26 mouse cellular contexts compared by ENCODE assay signal in genomic region chr6:53897872-53898464, GRCm38 (mm10).
DNase-seq lines count a peak whose midpoint lies in the region; ATAC-seq and TF ChIP-seq lines count a peak whose summit lies in the region.
"Had no signal": no experiment of that assay in that cellular context is flagged by ENCODE, and none has a peak within 500 bp of the region (broad histone marks: within the 10 kb centered on the region; RNA-seq: fewer than 3 reads in every experiment).

No protein-coding gene starts in this region.

- peak overlapping the region; percentile 39; the same call in 1 of the 2 replicates for H3K27ac ChIP-seq in kidney, embryonic 14.5 days (ENCODE audit: low read depth, low read length)
- H3K27ac ChIP-seq in embryonic facial prominence, embryonic 14.5 days (replicated peaks; ENCODE audit: low read depth, low read length): 0 out of 2 replicates have a peak overlapping the region, but pooled peaks have one; percentile 18
- H3K27ac ChIP-seq in limb, embryonic 13.5 days: peak overlapping the region; percentile 28; the same call in 1 of the 2 replicates
- H3K27ac ChIP-seq: gastrocnemius, adult 2 months; liver, embryonic 15.5 days; lung, embryonic 15.5 days; stomach, postnatal 0 days had no signal

- H3K9ac ChIP-seq in kidney, embryonic 14.5 days (ENCODE audit: low read depth, low read length): no peak overlapping the region
- H3K9ac ChIP-seq in embryonic facial prominence, embryonic 14.5 days (ENCODE audit: low read depth, low read length): no peak overlapping the region
- H3K9ac ChIP-seq in limb, embryonic 13.5 days: no peak overlapping the region
- H3K9ac ChIP-seq: liver, embryonic 15.5 days; lung, embryonic 15.5 days had no signal

- intact Hi-C loops in left cerebral cortex, postnatal 10 days (cut with DNase I): no loop called here
- intact Hi-C loops in heart, postnatal 10 days (cut with DNase I): no loop called here

- peaks cover 10% of the 10 kb centered on the region for H3K4me1 ChIP-seq in kidney, embryonic 14.5 days (ENCODE audit: control insufficient read depth, insufficient read depth, low read length)
- peaks cover 4% of the 10 kb centered on the region; the same call in 1 of the 2 replicates for H3K4me1 ChIP-seq in embryonic facial prominence, embryonic 14.5 days (ENCODE audit: control insufficient read depth, insufficient read depth, low read length)
- peaks cover 39% of the 10 kb centered on the region for H3K4me1 ChIP-seq in limb, embryonic 13.5 days

- DNase-seq in kidney, adult 11 months: no peak
- DNase-seq in brain, embryonic 14.5 days (ENCODE audit: low read depth): peak; percentile 45
- DNase-seq in embryonic facial prominence, embryonic 14.5 days (ENCODE audit: low spot score): peak; percentile 56
- no peak for DNase-seq in adrenal gland, adult (ENCODE audit: inconsistent age in 2 of 2, low spot score in 1 of 2)
- DNase-seq in left cerebral cortex, postnatal 10 days (ENCODE audit: extremely low spot score in 1 of 2, low spot score in 2 of 2): no peak
- DNase-seq in heart, postnatal 10 days: no peak
- DNase-seq: adrenal gland, adult 8-10 months; cerebellum, adult 2 months; cerebellum, postnatal 25 days; gastrocnemius, adult 2 months; layer of hippocampus, adult 9-11 months; lung, postnatal 36 days; right cerebral cortex, postnatal 14 days; thymus, adult 2 months had no signal

- TF ChIP-seq POLR2A in brain, embryonic 14.5 days (IDR thresholded peaks at IDR 0.05; ENCODE audit: borderline replicate concordance, extremely low read depth, insufficient read depth, insufficient read length, poor library complexity, severe bottlenecking): no peak

- no peak overlapping the region for H3K4me3 ChIP-seq in kidney, embryonic 14.5 days (ENCODE audit: low read length)
- no peak overlapping the region for H3K4me3 ChIP-seq in embryonic facial prominence, embryonic 14.5 days (ENCODE audit: low read depth, low read length)
- H3K4me3 ChIP-seq in limb, embryonic 13.5 days: no peak overlapping the region
- H3K4me3 ChIP-seq: gastrocnemius, adult 2 months; liver, embryonic 15.5 days; lung, embryonic 15.5 days; megakaryocyte, embryonic 14.5 days; myocyte had no signal

- H3K9me3 ChIP-seq in kidney, embryonic 14.5 days (ENCODE audit: control insufficient read depth, low read length): no peaks in the 10 kb centered on the region
- H3K9me3 ChIP-seq in embryonic facial prominence, embryonic 14.5 days (ENCODE audit: control insufficient read depth, low read length): no peaks in the 10 kb centered on the region
- H3K9me3 ChIP-seq in limb, embryonic 13.5 days: no peaks in the 10 kb centered on the region
- H3K9me3 ChIP-seq: liver, embryonic 15.5 days; lung, embryonic 15.5 days; megakaryocyte, embryonic 14.5 days had no signal

- no peaks in the 10 kb centered on the region for H3K27me3 ChIP-seq in kidney, embryonic 14.5 days (ENCODE audit: control insufficient read depth, insufficient read depth, low read length)
- no peaks in the 10 kb centered on the region for H3K27me3 ChIP-seq in embryonic facial prominence, embryonic 14.5 days (replicated peaks; ENCODE audit: control insufficient read depth, insufficient read depth, low read length)
- no peaks in the 10 kb centered on the region for H3K27me3 ChIP-seq in limb, embryonic 13.5 days
- H3K27me3 ChIP-seq: liver, embryonic 15.5 days; lung, embryonic 15.5 days; Patski had no signal

- H3K36me3 ChIP-seq in kidney, embryonic 14.5 days (ENCODE audit: control insufficient read depth, insufficient read depth, low read length): no peaks in the 10 kb centered on the region
- H3K36me3 ChIP-seq in embryonic facial prominence, embryonic 14.5 days (ENCODE audit: control insufficient read depth, insufficient read depth, low read length): no peaks in the 10 kb centered on the region
- H3K36me3 ChIP-seq in limb, embryonic 13.5 days: no peaks in the 10 kb centered on the region
- H3K36me3 ChIP-seq: liver, embryonic 15.5 days; lung, embryonic 15.5 days had no signal

- WGBS in kidney, embryonic 14.5 days: 22% methylated on average over 7 of the region's 7 CpGs
- 34% methylated on average over 7 of the region's 7 CpGs for WGBS in embryonic facial prominence, embryonic 14.5 days
- 19% methylated on average over 7 of the region's 7 CpGs for WGBS in limb, embryonic 13.5 days

- H3K4me2 ChIP-seq in kidney, embryonic 14.5 days (replicated peaks; ENCODE audit: low read depth, low read length): no peak overlapping the region
- H3K4me2 ChIP-seq in embryonic facial prominence, embryonic 14.5 days (ENCODE audit: low read depth, low read length): no peak overlapping the region
- no peak overlapping the region for H3K4me2 ChIP-seq in limb, embryonic 13.5 days (replicated peaks)
- H3K4me2 ChIP-seq: liver, embryonic 15.5 days; lung, embryonic 15.5 days had no signal

- ATAC-seq in kidney, embryonic 14.5 days (ENCODE audit: low FRiP score, low TSS enrichment): peak; percentile 62; the same call in 1 of the 2 replicates
- no peak for ATAC-seq in embryonic facial prominence, embryonic 14.5 days (ENCODE audit: low read depth)
- ATAC-seq in limb, embryonic 13.5 days (ENCODE audit: low FRiP score, low read depth): no peak; the same call in 1 of the 2 replicates
- ATAC-seq: CD4-positive, CD25-positive, alpha-beta regulatory T cell, adult 4 months; hindbrain, embryonic 16.5 days; intestine, postnatal 0 days; midbrain, embryonic 16.5 days; Patski had no signal

- no peak for TF ChIP-seq CTCF in brain, embryonic 14.5 days (IDR thresholded peaks at IDR 0.05; ENCODE audit: borderline replicate concordance, extremely low read depth, insufficient read depth, insufficient read length)

Comparison
In these comparisons a context has a peak if more than half of its experiments do, and no peak if none do; other contexts are left out.
1. DNase-seq: peak in brain, embryonic 14.5 days (single experiment) and embryonic facial prominence, embryonic 14.5 days (single experiment); none in kidney, adult 11 months (single experiment), adrenal gland, adult (0 of 2), left cerebral cortex, postnatal 10 days (0 of 2) and heart, postnatal 10 days (0 of 2).
2. Peak in every context shown above with its lines, with median percentiles within 50 percentile points of each other: H3K27ac ChIP-seq.